Mouse (Mus musculus) adrenal gland, adult 8-10 months (tissue): ENCODE measurements around the gene Gm17581. TPM values are rescaled to one million over a fixed set of nuclear protein-coding genes. Genes with fewer than 3 reads are reported as not detected.
"Not testable (repeated sequence)": the region's sequence is repeated elsewhere in the genome, so short reads cannot be mapped to it uniquely, and the experiment has no call there.

Source experiments
- DNase-seq: peaks from one replicate; pipeline ENCODE4 v3.0.0; 2022
- total RNA-seq, 4 experiments: library from RNA; stranded (reverse); gene quantifications; 2 replicates each; pipeline ENCODE4 v1.2.4; 2022

Gm17581 gene
- total RNA-seq, 4 experiments from 2014 or later: not detected

- DNase-seq: no peak
Observed at GRCm38 (mm10) chr2:155736936-155737335, 1.3 kb upstream of the Gm17581 start.

GRCm38 (mm10) chr2:155735080-155735479 lies 586 bp downstream of the Gm17581 start:
- no peak for DNase-seq

GRCm38 (mm10) chr2:155729158-155729645 lies 6.5 kb downstream of the Gm17581 start, which contains the start of gene Edem2:
Gene Edem2, minus strand, starts transcription at chr2:155729475.
- DNase-seq: peak; percentile 91

GRCm38 (mm10) chr2:155728742-155729141 lies 6.9 kb downstream of the Gm17581 start:
- DNase-seq: no peak

- no peak for DNase-seq
Observed at GRCm38 (mm10) chr2:155727764-155728395, 7.8 kb downstream of the Gm17581 start.

GRCm38 (mm10) chr2:155726302-155726701 lies 9.4 kb downstream of the Gm17581 start:
- no peak for DNase-seq

- DNase-seq: no peak
Observed at GRCm38 (mm10) chr2:155724526-155724925, 11.1 kb downstream of the Gm17581 start.

- DNase-seq: no peak
Observed at GRCm38 (mm10) chr2:155724036-155724435, 11.6 kb downstream of the Gm17581 start.

GRCm38 (mm10) chr2:155720585-155720984 lies 15.1 kb downstream of the Gm17581 start:
- DNase-seq: no peak

- no peak for DNase-seq
Observed at GRCm38 (mm10) chr2:155717082-155717990, 18.3 kb downstream of the Gm17581 start.

- no peak for DNase-seq
Observed at GRCm38 (mm10) chr2:155710557-155710956, 25.1 kb downstream of the Gm17581 start.

- DNase-seq: peak; percentile 73
Observed at GRCm38 (mm10) chr2:155707251-155707650, 28.4 kb downstream of the Gm17581 start.

GRCm38 (mm10) chr2:155703630-155704029 lies 32.0 kb downstream of the Gm17581 start:
- no peak for DNase-seq

GRCm38 (mm10) chr2:155701399-155701919 lies 34.2 kb downstream of the Gm17581 start:
- no peak for DNase-seq

GRCm38 (mm10) chr2:155698443-155698842 lies 37.2 kb downstream of the Gm17581 start:
- not testable (repeated sequence) for DNase-seq

- DNase-seq: no peak
Observed at GRCm38 (mm10) chr2:155696851-155697250, 38.8 kb downstream of the Gm17581 start.

GRCm38 (mm10) chr2:155696091-155696558 lies 39.5 kb downstream of the Gm17581 start:
- peak; percentile 69 for DNase-seq

GRCm38 (mm10) chr2:155695316-155695715 lies 40.4 kb downstream of the Gm17581 start:
- DNase-seq: no peak

GRCm38 (mm10) chr2:155694564-155694963 lies 41.1 kb downstream of the Gm17581 start:
- DNase-seq: no peak

- DNase-seq: no peak
Observed at GRCm38 (mm10) chr2:155693136-155693535, 42.5 kb downstream of the Gm17581 start.

GRCm38 (mm10) chr2:155691723-155692493 lies 43.8 kb downstream of the Gm17581 start, which contains the start of gene Trpc4ap:
Gene Trpc4ap, minus strand, starts transcription at chr2:155692384.
- peak; percentile 92 for DNase-seq

GRCm38 (mm10) chr2:155691336-155691722 lies 44.3 kb downstream of the Gm17581 start:
- no peak for DNase-seq
